Mouse (Mus musculus): ENCODE data around the gene Alpk3.

DNA sequence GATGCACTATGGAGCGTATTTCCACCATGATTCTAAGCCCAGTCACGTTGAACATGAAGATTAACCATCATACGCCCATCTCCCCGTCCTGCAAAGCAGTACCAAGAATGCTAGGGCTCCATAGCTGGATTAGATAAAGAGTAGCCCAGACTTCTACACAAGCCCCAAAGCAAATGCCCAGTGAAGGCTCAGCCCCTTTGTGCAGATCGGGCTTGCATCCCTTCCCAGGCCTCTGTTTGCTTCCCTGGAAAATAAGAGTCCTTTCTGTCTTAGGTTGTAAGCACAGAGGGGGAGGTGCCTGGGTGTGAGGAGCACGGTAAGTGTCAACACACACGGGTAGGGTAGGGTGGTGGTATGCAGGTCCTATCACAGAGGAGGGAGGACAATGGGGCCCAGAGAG is 95.4 kb downstream of the Alpk3 start:
- TF ChIP-seq CTCF (IDR thresholded peaks at IDR 0.05; ENCODE audit: extremely low read depth, insufficient read depth, low read length) (no peak), POLR2A (IDR thresholded peaks at IDR 0.05; ENCODE audit: extremely low read depth, insufficient read depth, low read length) (no peak)

All from cortical plate, adult 2 months (tissue).